Mouse (Mus musculus) MEL (cell line): Measurements from ENCODE around the gene Adat3. TPM values are rescaled to one million over a fixed set of nuclear protein-coding genes. Genes with fewer than 3 reads are reported as not detected.

Experiments used
- DNase-seq: peaks from one replicate; pipeline ENCODE4 v3.0.0; 2011; ENCODE audit warnings: low read depth, low spot score
- H3K27ac ChIP-seq: 2 replicates; pipeline ENCODE4 v1.5.1; 2012; ENCODE audit warnings: low read depth, mild to moderate bottlenecking, control low read depth, low read length, moderate library complexity; ENCODE audit not compliant: control insufficient read depth
- H3K27me3 ChIP-seq, 2 experiments: fragments of 150-350 bp in 1 of 2; sonication (generic) in 1 of 2; 2 replicates each; pipeline ENCODE4 v1.6.1; 2012; ENCODE audit warnings: low read length in 2 of 2, mild to moderate bottlenecking in 2 of 2, improper control_type of control experiment in 1 of 2, moderate library complexity in 1 of 2; ENCODE audit not compliant: insufficient read depth in 2 of 2, control insufficient read depth in 1 of 2
- H3K36me3 ChIP-seq, 2 experiments: 2 replicates each; pipeline ENCODE4 v1.6.1; 2012 to 2014; ENCODE audit warnings: low read length in 2 of 2, improper control_type of control experiment in 1 of 2, inconsistent platforms in 1 of 2, mild to moderate bottlenecking in 1 of 2; ENCODE audit not compliant: insufficient read depth in 2 of 2, control insufficient read depth in 1 of 2
- H3K4me1 ChIP-seq, 2 experiments: fragments of 150-350 bp in 1 of 2; sonication (generic) in 1 of 2; 2 replicates each; pipeline ENCODE4 v1.6.1; 2012; ENCODE audit warnings: low read length in 2 of 2, improper control_type of control experiment in 1 of 2, mild to moderate bottlenecking in 1 of 2; ENCODE audit not compliant: insufficient read depth in 2 of 2, control insufficient read depth in 1 of 2
- H3K4me3 ChIP-seq, 2 experiments: fragments of 150-350 bp in 1 of 2; sonication (generic) in 1 of 2; 2 replicates each; pipeline ENCODE4 v1.5.1; 2012; ENCODE audit warnings: low read depth in 2 of 2, low read length in 2 of 2, mild to moderate bottlenecking in 2 of 2, moderate library complexity in 2 of 2, control low read depth in 1 of 2, improper control_type of control experiment in 1 of 2; ENCODE audit not compliant: control insufficient read depth in 1 of 2, insufficient read depth in 1 of 2
- H3K79me2 ChIP-seq: 2 replicates; pipeline ENCODE4 v1.6.1; 2012; ENCODE audit warnings: mild to moderate bottlenecking, low read length, moderate library complexity; ENCODE audit not compliant: control insufficient read depth, poor library complexity, insufficient read depth
- H3K9ac ChIP-seq: 2 replicates; pipeline ENCODE4 v1.6.1; 2012; ENCODE audit warnings: low read depth, mild to moderate bottlenecking, control low read depth, low read length, moderate library complexity; ENCODE audit not compliant: control insufficient read depth, poor library complexity, severe bottlenecking
- H3K9me3 ChIP-seq: fragments of 150-350 bp; sonication (generic); replicated peaks from 2 replicates; pipeline ENCODE4 v1.6.1; 2012; ENCODE audit warnings: mild to moderate bottlenecking, low read length, improper control_type of control experiment, moderate library complexity; ENCODE audit not compliant: insufficient read depth
- BHLHE40 ChIP-seq: IDR thresholded peaks from 2 replicates; pipeline ENCODE4 v1.6.1; 2012; ENCODE audit warnings: low read depth, mild to moderate bottlenecking, inconsistent platforms, low read length, improper control_type of control experiment, borderline replicate concordance
- CHD2 ChIP-seq: IDR thresholded peaks from 2 replicates; pipeline ENCODE4 v1.6.1; 2011; ENCODE audit warnings: low read length, improper control_type of control experiment
- CTCF ChIP-seq, 3 experiments: IDR thresholded peaks in 2 of 3; conservative IDR thresholded peaks in 1 of 3; 2 replicates each; pipeline ENCODE4 v1.5.1; 2011 to 2012; ENCODE audit warnings: low read length in 3 of 3, low read depth in 2 of 3, mild to moderate bottlenecking in 2 of 3, improper control_type of control experiment in 1 of 3, inconsistent platforms in 1 of 3, mixed read lengths in 1 of 3, moderate library complexity in 1 of 3; ENCODE audit not compliant: control insufficient read depth in 1 of 3, insufficient read depth in 1 of 3, poor library complexity in 1 of 3, severe bottlenecking in 1 of 3
- E2F4 ChIP-seq: IDR thresholded peaks from 2 replicates; pipeline ENCODE4 v1.6.1; 2011; ENCODE audit warnings: low read depth, low read length, improper control_type of control experiment, borderline replicate concordance
- ELF1 ChIP-seq: IDR thresholded peaks from 2 replicates; pipeline ENCODE4 v1.6.1; 2014; ENCODE audit warnings: low read depth, mild to moderate bottlenecking, inconsistent platforms, low read length, improper control_type of control experiment, moderate library complexity
- EP300 ChIP-seq, 2 experiments: IDR thresholded peaks; 2 replicates each; pipeline ENCODE4 v1.6.1; 2011; ENCODE audit warnings: improper control_type of control experiment in 2 of 2, low read length in 2 of 2, low read depth in 1 of 2, mild to moderate bottlenecking in 1 of 2
- ETS1 ChIP-seq: IDR thresholded peaks from 2 replicates; pipeline ENCODE4 v1.6.1; 2012; ENCODE audit warnings: low read depth, mild to moderate bottlenecking, inconsistent platforms, low read length, improper control_type of control experiment, moderate library complexity
- GABPA ChIP-seq: IDR thresholded peaks from 2 replicates; pipeline ENCODE4 v1.6.1; 2012; ENCODE audit warnings: low read depth, mild to moderate bottlenecking, inconsistent platforms, low read length, improper control_type of control experiment, moderate library complexity
- HCFC1 ChIP-seq: IDR thresholded peaks from 2 replicates; pipeline ENCODE4 v1.6.1; 2012; ENCODE audit warnings: low read depth, mild to moderate bottlenecking, inconsistent platforms, low read length, improper control_type of control experiment, moderate library complexity
- JUND ChIP-seq: IDR thresholded peaks from 2 replicates; pipeline ENCODE4 v1.6.1; 2011; ENCODE audit warnings: low read depth, mild to moderate bottlenecking, improper control_type of control experiment, low read length
- MAFK ChIP-seq: IDR thresholded peaks from 2 replicates; pipeline ENCODE4 v1.6.1; 2011; ENCODE audit warnings: low read depth, mild to moderate bottlenecking, low read length, improper control_type of control experiment, borderline replicate concordance
- MAX ChIP-seq: IDR thresholded peaks from 2 replicates; pipeline ENCODE4 v1.6.1; 2011; ENCODE audit warnings: low read length, improper control_type of control experiment
- MAZ ChIP-seq: IDR thresholded peaks from 2 replicates; pipeline ENCODE4 v1.6.1; 2012; ENCODE audit warnings: low read depth, mild to moderate bottlenecking, inconsistent platforms, low read length, improper control_type of control experiment
- MEF2A ChIP-seq: IDR thresholded peaks from 2 replicates; pipeline ENCODE4 v1.6.1; 2014; ENCODE audit warnings: low read depth, mild to moderate bottlenecking, inconsistent platforms, low read length, improper control_type of control experiment; ENCODE audit not compliant: poor library complexity, insufficient replicate concordance, severe bottlenecking; ENCODE audit errors: extremely low read depth
- MYC ChIP-seq: IDR thresholded peaks from 2 replicates; pipeline ENCODE4 v1.6.1; 2011; ENCODE audit warnings: low read depth, mild to moderate bottlenecking, low read length, improper control_type of control experiment, moderate library complexity
- NELFE ChIP-seq: IDR thresholded peaks from 2 replicates; pipeline ENCODE4 v1.6.1; 2011; ENCODE audit warnings: low read depth, low read length, improper control_type of control experiment
- NRF1 ChIP-seq: IDR thresholded peaks from 2 replicates; pipeline ENCODE4 v1.6.1; 2014; ENCODE audit warnings: low read depth, mild to moderate bottlenecking, inconsistent platforms, low read length, improper control_type of control experiment, moderate library complexity; ENCODE audit not compliant: poor library complexity, insufficient read depth, severe bottlenecking
- POLR2A ChIP-seq, 2 experiments: IDR thresholded peaks; 2 replicates each; pipeline ENCODE4 v1.6.1; 2011 to 2012; ENCODE audit warnings: low read length in 2 of 2, mild to moderate bottlenecking in 2 of 2, control low read depth in 1 of 2, improper control_type of control experiment in 1 of 2, low read depth in 1 of 2, moderate library complexity in 1 of 2; ENCODE audit not compliant: control insufficient read depth in 1 of 2, insufficient read depth in 1 of 2, poor library complexity in 1 of 2
- POLR2AphosphoS5 ChIP-seq: IDR thresholded peaks from 2 replicates; pipeline ENCODE4 v1.6.1; 2012; ENCODE audit warnings: low read depth, borderline replicate concordance, mild to moderate bottlenecking, inconsistent platforms, low read length, moderate library complexity, mixed read lengths
- RCOR1 ChIP-seq: IDR thresholded peaks from 2 replicates; pipeline ENCODE4 v1.6.1; 2012; ENCODE audit warnings: low read depth, mild to moderate bottlenecking, inconsistent platforms, low read length, improper control_type of control experiment
- SIN3A ChIP-seq: IDR thresholded peaks from 2 replicates; pipeline ENCODE4 v1.6.1; 2012; ENCODE audit warnings: low read length, improper control_type of control experiment, inconsistent platforms
- SMC3 ChIP-seq: IDR thresholded peaks from 2 replicates; pipeline ENCODE4 v1.6.1; 2011; ENCODE audit warnings: low read depth, low read length, improper control_type of control experiment
- TAL1 ChIP-seq: IDR thresholded peaks from 2 replicates; pipeline ENCODE4 v1.6.1; 2012; ENCODE audit warnings: mild to moderate bottlenecking, inconsistent platforms, low read length, moderate library complexity, mixed read lengths
- UBTF ChIP-seq: IDR thresholded peaks from 2 replicates; pipeline ENCODE4 v1.6.1; 2012; ENCODE audit warnings: low read depth, mild to moderate bottlenecking, inconsistent platforms, low read length, improper control_type of control experiment, moderate library complexity, borderline replicate concordance; ENCODE audit not compliant: insufficient read depth
- USF1 ChIP-seq: IDR thresholded peaks from 2 replicates; pipeline ENCODE4 v1.6.1; 2014; ENCODE audit warnings: low read depth, mild to moderate bottlenecking, inconsistent platforms, low read length, improper control_type of control experiment, moderate library complexity
- USF2 ChIP-seq, 2 experiments: IDR thresholded peaks; 2 replicates each; pipeline ENCODE4 v1.6.1; 2011 to 2012; ENCODE audit warnings: improper control_type of control experiment in 2 of 2, low read length in 2 of 2, borderline replicate concordance in 1 of 2, inconsistent platforms in 1 of 2, low read depth in 1 of 2, mild to moderate bottlenecking in 1 of 2; ENCODE audit not compliant: insufficient read depth in 1 of 2
- ZC3H11A ChIP-seq: IDR thresholded peaks from 2 replicates; pipeline ENCODE4 v1.6.1; 2012; ENCODE audit warnings: low read depth, mild to moderate bottlenecking, inconsistent platforms, low read length, improper control_type of control experiment
- ZKSCAN1 ChIP-seq: IDR thresholded peaks from 2 replicates; pipeline ENCODE4 v1.6.1; 2012; ENCODE audit warnings: low read depth, mild to moderate bottlenecking, inconsistent platforms, low read length, improper control_type of control experiment, moderate library complexity
- ZNF384 ChIP-seq: IDR thresholded peaks from 2 replicates; pipeline ENCODE4 v1.6.1; 2012; ENCODE audit warnings: low read depth, mild to moderate bottlenecking, inconsistent platforms, low read length, improper control_type of control experiment
- polyA plus RNA-seq, 2 experiments: library from polyadenylated mRNA; stranded (reverse) in 1 of 2; unstranded in 1 of 2; fragments of >175 nt in 1 of 2; fragments of >200 nt in 1 of 2; gene quantifications; 2 replicates each; pipeline versions ENCODE4 v1.2.1 to v1.2.4; 2012; ENCODE audit warnings: low replicate concordance in 2 of 2, low read depth in 1 of 2; ENCODE audit not compliant: insufficient read length in 2 of 2, insufficient read depth in 1 of 2, missing spikeins in 1 of 2
- total RNA-seq: library from RNA; depleted of rRNA; stranded (reverse); fragments of 300-350 nt; gene quantifications from 2 replicates; pipeline ENCODE4 v1.2.3, GENCODE M21; 2012

The Adat3 gene
- total and polyA plus RNA-seq, 3 experiments: 7.4 to 7.7 TPM; not detected in 1

DNA sequence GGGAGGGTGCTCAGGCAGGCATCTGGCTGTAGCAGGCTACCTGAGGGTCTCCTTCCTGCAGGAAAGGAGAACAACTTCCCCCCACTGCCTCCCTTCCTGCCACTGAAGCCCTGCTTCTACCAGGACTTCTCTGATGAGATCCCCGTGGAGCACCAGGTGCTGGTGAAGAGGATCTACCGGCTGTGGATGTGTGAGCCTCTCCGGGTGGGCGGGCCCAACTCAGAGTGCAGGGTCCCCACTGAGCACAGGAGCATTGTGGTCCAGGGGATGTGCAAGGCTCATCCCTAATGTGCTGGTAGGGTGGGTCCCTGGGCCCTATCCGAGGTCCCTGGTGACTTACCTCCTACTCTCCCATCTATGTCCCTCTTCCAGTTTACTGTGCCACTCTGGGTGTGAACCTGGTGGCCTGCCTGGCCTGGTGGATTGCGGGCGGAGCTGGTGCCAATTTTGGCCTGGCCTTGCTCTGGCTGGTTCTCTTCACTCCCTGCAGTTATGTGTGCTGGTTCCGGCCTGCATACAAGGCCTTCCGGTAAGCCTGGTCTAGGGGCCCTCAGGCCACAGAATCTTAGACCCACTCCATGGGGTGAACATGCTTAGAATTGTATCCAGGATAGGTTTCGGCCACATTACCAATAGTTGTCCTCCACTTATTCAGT lies 6.7 kb downstream of the Adat3 start:
- H3K36me3 ChIP-seq: peaks cover 0 to 4% of the 10 kb centered on the region in 2 experiments; a peak in 1 of 4 replicates
- H3K27ac ChIP-seq: no peak overlapping the region
- TF ChIP-seq MAX (no peak), USF2 (IDR thresholded peaks at IDR 0.05; ENCODE audit: borderline replicate concordance in 1 of 2, insufficient read depth in 1 of 2, low read depth in 1 of 2, low read length in 2 of 2) (no peak), CTCF (IDR thresholded peaks at IDR 0.05 in 2 of 3, conservative IDR thresholded peaks at IDR 0.05 in 1 of 3; ENCODE audit: control insufficient read depth in 1 of 3, insufficient read depth in 1 of 3, low read depth in 2 of 3, low read length in 3 of 3, poor library complexity in 1 of 3, severe bottlenecking in 1 of 3) (no peak), ZC3H11A (no peak), HCFC1 (no peak), ELF1 (no peak), USF1 (no peak), ZKSCAN1 (no peak), BHLHE40 (no peak), MAFK (no peak), MYC (no peak), POLR2AphosphoS5 (no peak), NELFE (no peak), ETS1 (no peak), JUND (no peak), ZNF384 (no peak), MAZ (no peak), EP300 (IDR thresholded peaks at IDR 0.05; ENCODE audit: low read depth in 1 of 2, low read length in 2 of 2) (no peak), SMC3 (no peak)
- peaks cover 23% of the 10 kb centered on the region for H3K79me2 ChIP-seq
- no peak for DNase-seq
- H3K4me1 ChIP-seq: no peaks in the 10 kb centered on the region
- H3K9me3 ChIP-seq: no peaks in the 10 kb centered on the region
- no peaks in the 10 kb centered on the region for H3K27me3 ChIP-seq
- H3K4me3 ChIP-seq: no peak overlapping the region
- H3K9ac ChIP-seq: no peak overlapping the region

DNA sequence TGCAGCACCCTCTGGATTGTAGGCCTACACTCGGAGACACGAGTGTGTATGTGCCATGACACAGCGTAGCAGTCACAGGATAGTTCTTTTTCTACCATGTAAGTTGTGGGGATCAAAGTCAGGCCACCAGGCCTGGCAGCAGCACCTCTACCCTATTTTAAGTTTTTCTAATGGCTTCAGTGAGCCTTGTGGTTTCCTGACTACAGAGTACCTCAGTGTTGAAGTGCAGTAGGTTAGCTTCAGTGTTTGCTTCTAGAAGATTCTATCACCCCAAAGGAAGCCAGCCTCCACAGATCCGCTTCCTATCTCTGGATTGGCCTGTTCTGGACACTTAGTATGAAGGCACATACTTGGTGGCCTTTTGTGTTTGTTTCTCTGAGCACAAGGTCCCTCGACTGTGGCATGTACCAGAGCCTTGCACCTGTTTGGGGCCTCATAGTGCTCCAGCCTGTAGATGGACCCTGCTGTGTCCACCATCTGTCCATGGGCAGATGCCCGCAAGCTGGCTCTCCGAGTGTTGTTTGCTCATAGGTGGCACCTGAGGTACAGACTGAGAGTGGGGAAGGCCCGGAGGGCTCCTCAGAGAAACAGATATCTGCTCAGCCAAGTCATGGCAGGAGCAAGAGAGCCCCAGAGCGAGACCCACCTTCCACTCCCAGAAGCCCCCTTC lies 7.6 kb downstream of the Adat3 start:
- no peak overlapping the region for H3K27ac ChIP-seq
- peaks cover 14% of the 10 kb centered on the region for H3K79me2 ChIP-seq
- no peak for DNase-seq
- H3K36me3 ChIP-seq: peaks cover 0 to 4% of the 10 kb centered on the region in 2 experiments; a peak in 1 of 4 replicates
- H3K4me1 ChIP-seq: no peaks in the 10 kb centered on the region
- no peaks in the 10 kb centered on the region for H3K9me3 ChIP-seq
- H3K4me3 ChIP-seq: no peak overlapping the region
- H3K27me3 ChIP-seq: no peaks in the 10 kb centered on the region
- H3K9ac ChIP-seq: no peak overlapping the region
- TF ChIP-seq MAX (no peak), CHD2 (no peak), CTCF (IDR thresholded peaks at IDR 0.05 in 2 of 3, conservative IDR thresholded peaks at IDR 0.05 in 1 of 3; ENCODE audit: control insufficient read depth in 1 of 3, insufficient read depth in 1 of 3, low read depth in 2 of 3, low read length in 3 of 3, poor library complexity in 1 of 3, severe bottlenecking in 1 of 3) (no peak), MAFK (no peak), TAL1 (no peak), EP300 (IDR thresholded peaks at IDR 0.05; ENCODE audit: low read depth in 1 of 2, low read length in 2 of 2) (no peak), GABPA (no peak), RCOR1 (no peak), POLR2A (IDR thresholded peaks at IDR 0.05; ENCODE audit: control insufficient read depth in 1 of 2, insufficient read depth in 1 of 2, low read depth in 1 of 2, low read length in 2 of 2, poor library complexity in 1 of 2) (no peak), HCFC1 (no peak), E2F4 (no peak), MEF2A (no peak), UBTF (no peak), SIN3A (no peak), NRF1 (no peak)
